Mouse (Mus musculus): Measurements from ENCODE around the gene Tas2r123. TPM values are rescaled to one million over a fixed set of nuclear protein-coding genes. Genes with fewer than 3 reads are reported as not detected.

The Tas2r123 gene
- not detected for polyA plus RNA-seq (2012; fragmentation: generic; extraction: Trizol)

GRCm38 (mm10) chr6:132846842-132847241 is at the start of gene Tas2r123:
TSS of gene Tas2r123 (plus strand) at chr6:132847142.
- H3K4me3 ChIP-seq, result no peak within 1 kb of the TSS
- no peaks in the 10 kb centered on the region for H3K36me3 ChIP-seq (ENCODE audit: control insufficient read depth, insufficient read depth)
- TF ChIP-seq TCF3 (IDR thresholded peaks at IDR 0.05; ENCODE audit: insufficient read length, low read depth) (no peak), REST (IDR thresholded peaks at IDR 0.05; ENCODE audit: insufficient read depth, insufficient read length) (no peak), E2F4 (IDR thresholded peaks at IDR 0.05; ENCODE audit: insufficient read depth) (no peak), POLR2A (IDR thresholded peaks at IDR 0.05; ENCODE audit: insufficient read length, low read depth) (no peak), POLR2AphosphoS2 (IDR thresholded peaks at IDR 0.05; ENCODE audit: insufficient read length, low read depth) (no peak), USF1 (IDR thresholded peaks at IDR 0.05; ENCODE audit: low read depth) (no peak), SRF (IDR thresholded peaks at IDR 0.05; ENCODE audit: control insufficient read depth, insufficient read length, low read depth) (no peak), MAX (IDR thresholded peaks at IDR 0.05; ENCODE audit: low read depth) (no peak), TCF12 (IDR thresholded peaks at IDR 0.05; ENCODE audit: insufficient read depth, poor library complexity, severe bottlenecking) (no peak), MYOG (IDR thresholded peaks at IDR 0.05; ENCODE audit: control insufficient read depth in 1 of 3, insufficient read depth in 1 of 3, insufficient read length in 2 of 3, low read depth in 2 of 3) (no peak), CEBPB (IDR thresholded peaks at IDR 0.05; ENCODE audit: insufficient read depth, poor library complexity, severe bottlenecking) (no peak), MYOD1 (IDR thresholded peaks at IDR 0.05; ENCODE audit: control insufficient read depth in 1 of 3, insufficient read length in 2 of 3, low read depth in 2 of 3) (no peak)
- no peak within 1 kb of the TSS for H3K4me2 ChIP-seq (ENCODE audit: low read depth)
- no peaks in the 10 kb centered on the region for H3K27me3 ChIP-seq (ENCODE audit: control insufficient read depth, insufficient read depth, insufficient read length)
- no peaks in the 10 kb centered on the region for H3K79me2 ChIP-seq (ENCODE audit: control insufficient read depth, insufficient read depth)
- H3ac ChIP-seq (ENCODE audit: control insufficient read depth, insufficient read length), result no peak within 1 kb of the TSS

GRCm38 (mm10) chr6:132802518-132802917 is 44.4 kb upstream of the Tas2r123 start, which contains the start of gene Tas2r117:
TSS of gene Tas2r117 (plus strand) at chr6:132802818.
- Histone ChIP-seq H3ac (ENCODE audit: control insufficient read depth, insufficient read length) (no peak within 1 kb of the TSS), H3K27me3 (ENCODE audit: control insufficient read depth, insufficient read depth, insufficient read length) (no peaks in the 10 kb centered on the region), H3K79me2 (ENCODE audit: control insufficient read depth, insufficient read depth) (no peaks in the 10 kb centered on the region), H3K4me2 (ENCODE audit: low read depth) (no peak within 1 kb of the TSS), H3K36me3 (ENCODE audit: control insufficient read depth, insufficient read depth) (no peaks in the 10 kb centered on the region), H3K4me3 (no peak within 1 kb of the TSS)
- TF ChIP-seq SRF (IDR thresholded peaks at IDR 0.05; ENCODE audit: control insufficient read depth, insufficient read length, low read depth) (no peak), MAX (IDR thresholded peaks at IDR 0.05; ENCODE audit: low read depth) (no peak), POLR2A (IDR thresholded peaks at IDR 0.05; ENCODE audit: insufficient read length, low read depth) (no peak), MYOG (IDR thresholded peaks at IDR 0.05; ENCODE audit: control insufficient read depth in 1 of 3, insufficient read depth in 1 of 3, insufficient read length in 2 of 3, low read depth in 2 of 3) (no peak), POLR2AphosphoS2 (IDR thresholded peaks at IDR 0.05; ENCODE audit: insufficient read length, low read depth) (no peak), TCF12 (IDR thresholded peaks at IDR 0.05; ENCODE audit: insufficient read depth, poor library complexity, severe bottlenecking) (no peak), E2F4 (IDR thresholded peaks at IDR 0.05; ENCODE audit: insufficient read depth) (no peak), REST (IDR thresholded peaks at IDR 0.05; ENCODE audit: insufficient read depth, insufficient read length) (no peak), USF1 (IDR thresholded peaks at IDR 0.05; ENCODE audit: low read depth) (no peak), MYOD1 (IDR thresholded peaks at IDR 0.05; ENCODE audit: control insufficient read depth in 1 of 3, insufficient read length in 2 of 3, low read depth in 2 of 3) (no peak), TCF3 (IDR thresholded peaks at IDR 0.05; ENCODE audit: insufficient read length, low read depth) (no peak), CEBPB (IDR thresholded peaks at IDR 0.05; ENCODE audit: insufficient read depth, poor library complexity, severe bottlenecking) (no peak)

DNA sequence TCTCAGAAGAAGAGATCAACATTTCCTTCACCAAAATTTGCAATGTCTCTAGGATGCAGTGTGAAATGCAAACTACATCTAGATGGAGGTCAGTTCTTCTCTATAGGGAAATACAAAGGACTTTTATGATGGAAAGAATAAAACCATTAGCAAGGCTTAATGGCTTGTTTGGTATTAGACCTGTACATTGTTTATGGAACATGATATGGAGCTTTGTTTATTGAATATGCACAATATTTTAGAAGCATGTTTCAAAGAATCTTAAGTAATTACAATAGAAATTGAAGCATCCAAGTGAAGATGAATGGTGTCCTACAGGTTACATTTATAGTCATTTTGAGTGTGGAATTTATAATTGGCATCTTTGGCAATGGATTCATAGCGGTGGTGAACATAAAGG is 8.2 kb downstream of the Tas2r123 start, which contains the start of gene Tas2r116:
Tas2r116 (plus strand) TSS at position 301 of the 400 bp plus-strand sequence.
- Histone ChIP-seq H3K27me3 (ENCODE audit: control insufficient read depth, insufficient read depth, insufficient read length) (no peaks in the 10 kb centered on the region), H3K4me2 (ENCODE audit: low read depth) (no peak within 1 kb of the TSS), H3K36me3 (ENCODE audit: control insufficient read depth, insufficient read depth) (no peaks in the 10 kb centered on the region), H3K79me2 (ENCODE audit: control insufficient read depth, insufficient read depth) (no peaks in the 10 kb centered on the region), H3K4me3 (no peak within 1 kb of the TSS), H3ac (ENCODE audit: control insufficient read depth, insufficient read length) (no peak within 1 kb of the TSS)
- TF ChIP-seq TCF12 (IDR thresholded peaks at IDR 0.05; ENCODE audit: insufficient read depth, poor library complexity, severe bottlenecking) (no peak), CEBPB (IDR thresholded peaks at IDR 0.05; ENCODE audit: insufficient read depth, poor library complexity, severe bottlenecking) (no peak), MAX (IDR thresholded peaks at IDR 0.05; ENCODE audit: low read depth) (no peak), TCF3 (IDR thresholded peaks at IDR 0.05; ENCODE audit: insufficient read length, low read depth) (no peak), POLR2AphosphoS2 (IDR thresholded peaks at IDR 0.05; ENCODE audit: insufficient read length, low read depth) (no peak), MYOG (IDR thresholded peaks at IDR 0.05; ENCODE audit: control insufficient read depth in 1 of 3, insufficient read depth in 1 of 3, insufficient read length in 2 of 3, low read depth in 2 of 3) (no peak), USF1 (IDR thresholded peaks at IDR 0.05; ENCODE audit: low read depth) (no peak), POLR2A (IDR thresholded peaks at IDR 0.05; ENCODE audit: insufficient read length, low read depth) (no peak), REST (IDR thresholded peaks at IDR 0.05; ENCODE audit: insufficient read depth, insufficient read length) (no peak), SRF (IDR thresholded peaks at IDR 0.05; ENCODE audit: control insufficient read depth, insufficient read length, low read depth) (no peak), MYOD1 (IDR thresholded peaks at IDR 0.05; ENCODE audit: control insufficient read depth in 1 of 3, insufficient read length in 2 of 3, low read depth in 2 of 3) (no peak), E2F4 (IDR thresholded peaks at IDR 0.05; ENCODE audit: insufficient read depth) (no peak)

DNA sequence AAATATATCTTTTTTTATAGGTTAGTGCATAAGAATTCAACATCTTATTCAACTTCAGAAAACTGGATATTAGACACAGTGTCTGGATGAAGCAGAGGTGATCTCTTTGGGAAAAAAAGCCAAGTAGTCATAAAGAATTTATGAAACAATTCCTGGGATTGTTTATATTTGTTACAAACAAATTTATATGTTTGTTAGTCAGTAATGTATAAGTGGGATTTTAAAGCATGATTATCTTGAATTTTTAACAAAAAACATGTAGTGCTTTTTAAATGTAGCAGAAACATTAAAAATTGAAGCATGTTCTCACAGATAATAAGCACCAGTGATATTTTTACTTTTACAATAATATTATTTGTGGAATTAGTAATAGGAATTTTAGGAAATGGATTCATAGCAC is 20.8 kb downstream of the Tas2r123 start, which contains the start of gene Tas2r110:
Tas2r110 (plus strand) TSS at position 301 of the 400 bp plus-strand sequence.
- H3K4me3 ChIP-seq, result no peak within 1 kb of the TSS

More for the DNA sequence above, 20.8 kb downstream of the Tas2r123 start, which contains the start of gene Tas2r110:
- H3K36me3 ChIP-seq (ENCODE audit: control insufficient read depth, insufficient read depth), result no peaks in the 10 kb centered on the region
- H3K4me2 ChIP-seq (ENCODE audit: low read depth), result no peak within 1 kb of the TSS
- H3K79me2 ChIP-seq (ENCODE audit: control insufficient read depth, insufficient read depth), result no peaks in the 10 kb centered on the region
- no peak for TF ChIP-seq USF1 (IDR thresholded peaks at IDR 0.05; ENCODE audit: low read depth)
- no peak for TF ChIP-seq TCF3 (IDR thresholded peaks at IDR 0.05; ENCODE audit: insufficient read length, low read depth)
- no peak for TF ChIP-seq SRF (IDR thresholded peaks at IDR 0.05; ENCODE audit: control insufficient read depth, insufficient read length, low read depth)
- no peaks in the 10 kb centered on the region for H3K27me3 ChIP-seq (ENCODE audit: control insufficient read depth, insufficient read depth, insufficient read length)
- H3ac ChIP-seq (ENCODE audit: control insufficient read depth, insufficient read length), result no peak within 1 kb of the TSS

All from myocyte (in vitro differentiated cells).